Mouse (Mus musculus) embryonic fibroblast, embryonic 13.5 days (primary cell): ENCODE results near the gene Rbm44.

Experiments
- CTCF ChIP-seq: IDR thresholded peaks from 2 replicates; pipeline ENCODE4 v1.5.1; 2011; ENCODE audit warnings: mild to moderate bottlenecking, control low read depth, low read length, moderate library complexity, borderline replicate concordance; ENCODE audit not compliant: insufficient read depth
- POLR2A ChIP-seq: IDR thresholded peaks from 2 replicates; pipeline ENCODE4 v1.6.1; 2011; ENCODE audit warnings: low read depth, mild to moderate bottlenecking, control low read depth, low read length, moderate library complexity

DNA sequence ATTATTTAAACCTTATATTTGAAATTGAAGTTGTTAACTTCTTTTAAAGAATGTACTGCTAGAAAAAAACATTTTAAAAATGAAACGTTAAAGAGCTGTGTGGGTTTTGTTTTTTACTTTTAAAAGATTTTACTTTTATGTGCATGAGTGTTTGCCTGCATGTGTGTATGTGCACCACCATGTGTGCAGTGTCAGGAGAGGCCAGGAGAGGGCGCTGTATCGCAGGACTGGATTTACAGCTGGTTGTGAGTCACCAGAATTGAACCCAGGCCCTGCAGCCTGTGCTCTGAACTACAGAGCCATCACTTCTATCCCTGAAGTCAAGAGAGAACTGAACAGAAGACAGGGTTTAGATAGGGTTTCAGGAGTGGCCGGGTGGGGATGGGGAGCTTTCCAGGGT lies 16.0 kb upstream of the Rbm44 start:
- TF ChIP-seq CTCF (peak; percentile 39; the same call in 1 of the 2 replicates), POLR2A (no peak)
